Mouse (Mus musculus): ENCODE data around the gene Ift88.

Ift88 gene

GRCm38 (mm10) chr14:57423432-57424211 lies at the start of gene Ift88:
TSS of gene Ift88 (plus strand) at chr14:57424062.
- DNase-seq (ENCODE audit: low spot score) = peak; percentile 87

- no peak for DNase-seq (ENCODE audit: low spot score)
These were observed 48.7 kb upstream of the Ift88 start for GRCm38 (mm10) chr14:57375205-57375604.

GRCm38 (mm10) chr14:57376016-57376415 lies 47.8 kb upstream of the Ift88 start:
- no peak for DNase-seq (ENCODE audit: low spot score)

- DNase-seq (ENCODE audit: low spot score) = no peak
These were observed 46.9 kb upstream of the Ift88 start for GRCm38 (mm10) chr14:57376956-57377355.

GRCm38 (mm10) chr14:57377531-57377930 lies 46.3 kb upstream of the Ift88 start:
- DNase-seq (ENCODE audit: low spot score) = no peak

- DNase-seq (ENCODE audit: low spot score) = no peak
These were observed 38.2 kb upstream of the Ift88 start for GRCm38 (mm10) chr14:57385667-57386066.

- no peak for DNase-seq (ENCODE audit: low spot score)
These were observed 36.9 kb upstream of the Ift88 start for GRCm38 (mm10) chr14:57386758-57387561.

GRCm38 (mm10) chr14:57391621-57392020 lies 32.2 kb upstream of the Ift88 start:
- no peak for DNase-seq (ENCODE audit: low spot score)

GRCm38 (mm10) chr14:57392278-57392677 lies 31.6 kb upstream of the Ift88 start:
- no peak for DNase-seq (ENCODE audit: low spot score)

GRCm38 (mm10) chr14:57395470-57395869 lies 28.4 kb upstream of the Ift88 start:
- DNase-seq (ENCODE audit: low spot score) = no peak

GRCm38 (mm10) chr14:57397221-57397620 lies 26.6 kb upstream of the Ift88 start:
- no peak for DNase-seq (ENCODE audit: low spot score)

GRCm38 (mm10) chr14:57398065-57398757 lies 25.7 kb upstream of the Ift88 start, which contains the start of gene Cryl1:
TSS of gene Cryl1 (minus strand) at chr14:57398529.
- DNase-seq (ENCODE audit: low spot score) = peak; percentile 93

GRCm38 (mm10) chr14:57398813-57399427 lies 24.9 kb upstream of the Ift88 start:
- no peak for DNase-seq (ENCODE audit: low spot score)

- DNase-seq (ENCODE audit: low spot score) = no peak
These were observed 21.0 kb upstream of the Ift88 start for GRCm38 (mm10) chr14:57402815-57403214.

- DNase-seq (ENCODE audit: low spot score) = peak; percentile 38
These were observed 16.5 kb upstream of the Ift88 start for GRCm38 (mm10) chr14:57407039-57407987.

GRCm38 (mm10) chr14:57408100-57408499 lies 15.8 kb upstream of the Ift88 start:
- DNase-seq (ENCODE audit: low spot score) = no peak

- no peak for DNase-seq (ENCODE audit: low spot score)
These were observed 14.8 kb upstream of the Ift88 start for GRCm38 (mm10) chr14:57409106-57409505.

- no peak for DNase-seq (ENCODE audit: low spot score)
These were observed 11.7 kb upstream of the Ift88 start for GRCm38 (mm10) chr14:57412166-57412565.

- no peak for DNase-seq (ENCODE audit: low spot score)
These were observed 6.7 kb upstream of the Ift88 start for GRCm38 (mm10) chr14:57417187-57417586.

- DNase-seq (ENCODE audit: low spot score) = no peak
These were observed 325 bp downstream of the Ift88 start for GRCm38 (mm10) chr14:57424212-57424561.

- no peak for DNase-seq (ENCODE audit: low spot score)
These were observed 6.6 kb downstream of the Ift88 start for GRCm38 (mm10) chr14:57430451-57430850.
